Mouse (Mus musculus) cerebral cortex, adult 2 months (tissue): ENCODE results near the gene Mprip.

Source experiments
- WGBS: fragments of 180-500 bp; shearing (Covaris S2); methylation state at CpG from one replicate; pipeline ENCODE4 v1.1.7; 2018; 5-methylcytosine and 5-hydroxymethylcytosine counted together

Gene Mprip

DNA sequence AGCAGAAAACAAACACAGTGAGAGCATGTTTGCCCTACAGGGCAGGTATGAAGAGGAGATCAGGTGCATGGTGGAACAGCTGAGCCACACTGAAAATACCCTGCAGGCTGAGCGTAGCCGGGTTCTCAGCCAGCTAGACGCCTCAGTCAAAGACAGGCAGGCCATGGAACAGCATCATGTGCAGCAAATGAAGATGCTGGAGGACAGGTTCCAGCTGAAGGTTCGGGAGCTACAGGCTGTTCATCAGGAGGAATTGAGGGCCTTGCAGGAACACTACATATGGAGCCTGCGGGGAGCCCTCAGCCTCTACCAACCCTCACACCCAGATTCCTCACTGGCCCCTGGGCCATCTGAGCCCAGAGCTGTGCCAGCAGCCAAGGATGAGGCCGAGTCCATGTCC lies 99.7 kb downstream of the Mprip start:
- 86% methylated on average over 6 of the region's 6 CpGs for WGBS

- 43% methylated on average over 2 of the region's 2 CpGs for WGBS
Observed at GRCm38 (mm10) chr11:59769307-59769706, 108.2 kb downstream of the Mprip start.

DNA sequence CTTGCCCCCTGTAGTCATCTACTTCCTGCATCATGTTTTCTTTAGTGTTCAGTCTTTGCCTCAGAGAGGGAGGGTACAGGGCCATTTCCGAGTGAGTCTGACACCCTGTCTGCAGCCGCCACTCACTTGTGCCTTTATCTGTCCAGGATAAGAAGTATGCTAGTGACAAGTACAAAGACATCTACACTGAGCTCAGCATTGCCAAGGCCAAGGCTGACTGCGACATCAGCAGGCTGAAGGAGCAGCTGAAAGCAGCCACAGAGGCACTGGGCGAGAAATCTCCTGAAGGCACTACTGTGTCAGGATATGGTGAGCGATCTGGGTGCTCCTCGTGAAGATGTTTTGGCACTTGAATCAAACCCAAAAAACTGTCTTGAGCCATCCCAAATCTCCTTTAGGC lies 108.6 kb downstream of the Mprip start:
- 62% methylated on average over 6 of the region's 6 CpGs for WGBS

DNA sequence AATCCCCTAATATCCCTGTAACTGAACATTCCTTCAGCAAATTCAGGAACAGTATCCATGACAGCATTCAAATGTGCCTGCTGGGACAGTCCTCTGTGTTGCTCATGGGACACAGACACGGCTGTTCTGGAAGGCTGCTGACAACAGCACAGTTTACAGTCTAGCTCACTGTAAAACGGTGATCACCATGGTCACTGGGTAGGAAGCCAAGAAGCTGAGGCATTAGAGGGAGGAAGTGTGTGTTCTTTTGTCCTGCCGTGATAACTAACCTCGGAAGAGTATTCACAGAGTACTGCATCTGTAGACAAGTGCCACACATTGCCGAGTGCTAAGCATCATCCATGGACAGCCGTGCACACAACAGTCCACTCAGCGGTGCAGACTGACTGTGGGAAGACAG lies 109.6 kb downstream of the Mprip start:
- WGBS, result 57% methylated on average over 7 of the region's 7 CpGs

GRCm38 (mm10) chr11:59772291-59772690 lies 111.2 kb downstream of the Mprip start:
- 89% methylated on average over 2 of the region's 2 CpGs for WGBS

DNA sequence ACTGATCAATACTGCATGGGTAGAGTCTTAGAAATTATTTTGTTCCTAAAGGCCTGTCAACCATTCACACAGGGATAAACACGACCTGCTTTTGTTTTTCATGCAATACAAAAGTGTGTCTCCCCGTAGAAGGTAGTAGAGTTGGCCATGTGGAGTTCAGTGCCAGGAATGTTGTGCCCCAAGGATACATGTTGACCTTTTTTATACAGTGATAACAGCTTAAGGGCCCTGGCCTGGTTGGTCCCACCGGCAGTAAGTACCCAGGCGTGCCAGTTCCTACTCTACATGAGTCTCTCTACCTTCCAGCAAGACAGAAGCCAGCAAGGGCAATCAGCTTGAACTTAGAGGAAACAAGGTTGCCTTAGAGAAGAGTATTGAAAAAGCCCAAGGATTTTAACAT lies 111.8 kb downstream of the Mprip start:
- 90% methylated on average over 4 of the region's 4 CpGs for WGBS

DNA sequence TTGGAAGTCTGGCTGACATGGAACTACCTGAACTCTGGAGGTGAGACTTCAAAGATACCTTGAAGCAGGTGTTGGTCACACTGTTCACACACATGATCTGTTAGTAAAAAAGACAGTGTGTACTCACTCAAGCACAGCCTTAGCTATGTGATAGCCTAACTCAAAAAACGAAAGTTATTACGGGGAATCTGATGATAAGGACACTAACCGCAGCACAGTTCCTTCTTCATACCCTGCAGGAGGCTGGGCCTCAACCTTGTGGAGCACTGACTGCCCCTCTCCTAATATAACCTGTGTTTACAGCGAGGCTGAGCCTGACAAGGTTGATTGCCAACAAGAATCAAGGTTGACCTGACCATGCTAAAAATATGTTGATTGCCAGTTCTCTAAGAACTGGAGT lies 113.4 kb downstream of the Mprip start:
- WGBS, result 95% methylated on average over 4 of the region's 4 CpGs

GRCm38 (mm10) chr11:59775435-59776148 lies 114.5 kb downstream of the Mprip start:
- 80% methylated on average over 13 of the region's 13 CpGs for WGBS

DNA sequence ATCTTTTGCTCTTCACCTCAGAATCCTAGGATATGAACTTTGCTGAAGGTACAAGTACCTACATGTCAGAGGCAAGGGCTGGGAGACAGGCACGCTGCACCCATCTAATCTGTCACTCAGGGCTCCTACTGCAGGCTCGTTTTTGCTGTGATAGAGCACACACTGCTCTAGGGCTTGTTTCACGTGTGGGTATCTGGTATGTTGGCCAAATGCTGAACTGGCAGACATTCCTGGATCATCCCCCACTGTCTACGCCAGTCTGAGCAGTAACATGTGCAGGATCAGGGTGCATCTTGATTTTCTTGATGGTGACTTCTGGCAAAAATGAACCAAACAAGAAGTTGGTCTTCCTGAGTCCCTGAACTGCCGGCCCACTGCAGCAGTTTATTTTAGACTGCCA lies 116.2 kb downstream of the Mprip start:
- WGBS, result 61% methylated on average over 5 of the region's 5 CpGs

DNA sequence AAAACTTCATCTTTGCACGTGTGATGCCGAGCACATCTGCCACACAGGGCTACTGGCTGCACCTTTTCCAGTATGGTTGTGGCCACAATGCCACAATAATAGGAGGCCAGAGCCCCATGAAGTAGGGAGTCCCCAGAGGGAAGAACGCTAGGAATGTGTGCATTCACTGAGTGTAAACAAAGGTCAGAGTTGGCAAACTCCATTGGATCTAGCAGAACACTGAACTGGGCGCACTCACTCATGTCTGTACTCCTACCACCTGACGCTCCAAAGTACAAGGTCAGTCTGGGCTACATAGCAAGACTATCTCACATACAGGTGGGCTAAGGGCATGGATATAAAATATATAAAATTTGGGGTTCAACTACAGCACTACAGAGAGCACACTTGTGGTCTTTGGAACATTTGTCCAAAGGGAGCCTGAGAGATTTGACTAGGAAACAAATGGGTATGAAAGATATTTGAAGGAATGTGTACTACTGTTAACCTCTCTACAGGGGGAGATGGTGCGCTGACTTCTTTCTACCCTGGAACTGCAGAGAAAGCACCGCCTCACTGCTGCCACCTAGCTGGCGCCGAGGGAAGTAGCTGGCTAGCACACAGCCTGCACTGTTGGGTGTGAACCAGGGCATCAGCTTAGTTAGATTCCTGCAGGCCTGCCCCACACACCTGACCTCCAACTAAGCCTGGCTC lies 117.2 kb downstream of the Mprip start:
- WGBS, result 55% methylated on average over 9 of the region's 9 CpGs

DNA sequence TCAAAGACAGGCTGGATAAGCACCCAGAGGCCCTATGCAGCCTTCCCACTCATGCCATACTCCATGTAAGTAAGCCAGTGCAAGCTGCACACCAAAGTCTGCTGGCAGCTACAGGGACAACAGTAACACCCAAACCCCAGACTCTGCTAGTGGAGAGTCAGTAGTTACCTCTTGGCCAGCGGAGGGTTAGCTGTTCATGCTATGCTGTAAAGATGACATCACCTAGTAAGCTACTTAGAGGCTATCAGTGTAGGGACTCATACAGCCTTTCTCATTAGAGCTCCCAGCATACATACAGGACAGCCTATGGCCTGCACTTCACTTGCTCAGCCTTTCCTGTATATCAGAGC lies 117.7 kb downstream of the Mprip start:
- 88% methylated on average over 1 of the region's 1 CpGs for WGBS

GRCm38 (mm10) chr11:59779406-59779805 lies 118.3 kb downstream of the Mprip start:
- WGBS, result 81% methylated on average over 4 of the region's 4 CpGs

DNA sequence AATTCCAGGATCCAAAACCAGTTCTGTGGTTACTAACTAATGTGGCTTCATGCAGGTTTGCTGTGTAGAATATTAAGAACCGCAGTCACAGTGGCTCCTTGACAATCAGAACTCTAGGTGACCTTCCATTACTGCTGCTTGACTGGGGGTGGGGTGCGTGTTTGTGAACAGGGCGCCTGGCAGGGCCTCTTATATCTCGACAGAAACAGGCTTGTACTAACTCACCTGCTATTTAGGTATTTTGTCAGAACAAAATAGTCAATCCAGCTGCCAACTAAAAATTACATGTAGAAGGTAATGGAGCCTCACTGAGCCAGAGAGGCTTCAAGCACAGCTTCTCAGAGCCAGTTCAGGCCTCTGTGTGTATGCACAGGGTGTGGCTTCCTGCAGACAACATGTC lies 119.1 kb downstream of the Mprip start:
- WGBS, result 83% methylated on average over 4 of the region's 4 CpGs

DNA sequence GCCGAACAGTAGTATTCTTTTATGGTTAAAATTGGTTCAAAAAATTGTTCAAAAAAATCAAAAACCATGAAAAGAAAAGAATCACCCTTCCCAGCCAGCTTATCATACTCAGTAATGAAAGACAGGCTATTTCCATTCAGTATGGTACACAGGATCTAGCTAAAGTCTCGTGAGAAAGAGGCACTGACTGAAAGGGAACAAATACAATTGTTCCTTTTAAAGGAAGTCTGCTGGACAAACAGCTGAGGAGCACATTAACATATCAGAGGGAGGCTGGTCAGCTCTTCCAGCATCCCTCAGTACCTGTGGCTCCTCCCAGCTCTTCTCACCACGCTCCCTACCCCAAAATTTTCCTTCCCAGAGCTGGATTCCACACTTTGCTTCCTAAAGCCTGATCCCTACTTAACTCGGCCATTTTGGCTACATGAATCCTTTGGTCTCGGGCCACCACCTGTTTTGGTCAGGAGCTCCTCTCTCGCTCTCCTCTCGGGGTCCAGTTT lies 121.0 kb downstream of the Mprip start:
- WGBS, result 55% methylated on average over 7 of the region's 7 CpGs

DNA sequence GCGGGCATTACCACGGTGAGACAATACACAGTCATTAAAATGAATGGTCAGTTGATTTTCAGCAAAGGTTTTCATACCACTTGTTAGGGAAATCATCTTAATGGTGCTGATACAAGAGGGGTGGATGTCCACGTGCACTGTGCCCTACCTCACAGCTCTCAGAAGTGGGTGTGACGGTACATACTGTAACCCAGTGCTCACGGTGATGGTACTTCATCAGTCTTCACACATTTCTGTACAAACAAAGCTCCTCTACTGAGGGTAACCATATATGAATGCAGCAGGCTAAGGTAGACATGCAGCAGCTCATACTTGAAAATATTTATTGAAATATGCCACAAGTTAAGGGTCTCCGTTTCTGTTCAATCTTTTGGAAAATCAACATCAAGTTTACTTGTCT lies 122.5 kb downstream of the Mprip start:
- WGBS, result 74% methylated on average over 6 of the region's 6 CpGs

DNA sequence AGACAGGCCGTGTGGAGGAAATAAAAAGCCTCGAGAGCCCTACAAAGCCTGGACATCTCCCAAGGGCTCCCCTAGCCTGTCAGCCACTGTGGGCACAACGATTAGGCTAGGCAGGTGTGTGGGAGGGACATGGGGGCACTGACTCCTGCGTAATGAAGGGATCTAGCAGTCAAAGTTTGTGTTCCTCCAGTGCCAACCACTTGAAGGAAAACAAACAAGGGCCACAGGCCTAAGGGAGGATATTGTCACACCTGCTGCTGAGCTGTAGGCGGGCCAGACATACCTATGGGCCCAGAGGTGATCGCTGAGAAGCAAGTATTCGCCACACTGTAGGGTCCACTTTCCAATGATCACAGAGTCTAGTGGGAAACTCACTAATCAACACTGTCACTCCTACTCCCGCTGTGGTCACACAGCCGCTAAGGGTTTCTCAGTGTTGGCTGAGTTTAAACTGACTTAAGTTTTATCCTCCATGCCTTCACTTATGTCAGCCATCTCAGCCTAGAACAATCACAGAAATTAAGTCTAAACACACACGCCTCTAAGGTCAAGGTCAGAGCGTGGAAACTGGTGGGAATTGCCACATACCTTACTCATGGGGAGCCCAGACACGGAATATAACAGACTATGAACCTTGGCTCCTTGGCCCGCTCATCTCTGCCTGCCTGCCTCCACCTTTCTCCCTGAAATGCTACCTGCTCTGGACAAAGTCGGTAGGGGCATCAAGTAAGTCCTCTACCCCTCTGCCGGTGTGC lies 125.5 kb downstream of the Mprip start:
- WGBS, result 57% methylated on average over 15 of the region's 15 CpGs

GRCm38 (mm10) chr11:59787199-59787781 lies 126.2 kb downstream of the Mprip start, which contains the start of gene Pld6:
Gene Pld6 (minus strand): TSS chr11:59787645.
- WGBS, result 2% methylated on average over 51 of the region's 51 CpGs

DNA sequence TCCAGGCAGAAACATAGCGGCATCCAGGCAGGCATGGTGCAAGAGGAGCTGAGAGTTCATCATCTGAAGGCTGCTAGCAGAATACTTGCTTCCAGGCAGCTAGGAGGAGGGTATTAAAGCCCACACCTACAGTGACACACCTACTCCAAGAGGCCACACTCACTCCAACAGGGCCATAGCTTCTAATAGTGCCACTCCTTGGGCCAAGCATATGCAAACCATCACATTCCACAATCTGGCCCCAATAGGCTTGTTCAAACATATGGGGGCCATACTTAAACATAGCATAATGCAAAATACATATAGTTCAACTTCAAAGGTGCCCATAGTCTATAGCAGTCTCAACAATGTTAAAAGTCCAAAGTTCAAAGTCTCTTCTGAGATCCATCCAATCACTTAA lies 128.2 kb downstream of the Mprip start:
- 100% methylated on average over 1 of the region's 1 CpGs for WGBS

GRCm38 (mm10) chr11:59793390-59793789 lies 132.3 kb downstream of the Mprip start:
- 86% methylated on average over 6 of the region's 6 CpGs for WGBS

- 92% methylated on average over 10 of the region's 10 CpGs for WGBS
Observed at GRCm38 (mm10) chr11:59800412-59800811, 139.3 kb downstream of the Mprip start.

DNA sequence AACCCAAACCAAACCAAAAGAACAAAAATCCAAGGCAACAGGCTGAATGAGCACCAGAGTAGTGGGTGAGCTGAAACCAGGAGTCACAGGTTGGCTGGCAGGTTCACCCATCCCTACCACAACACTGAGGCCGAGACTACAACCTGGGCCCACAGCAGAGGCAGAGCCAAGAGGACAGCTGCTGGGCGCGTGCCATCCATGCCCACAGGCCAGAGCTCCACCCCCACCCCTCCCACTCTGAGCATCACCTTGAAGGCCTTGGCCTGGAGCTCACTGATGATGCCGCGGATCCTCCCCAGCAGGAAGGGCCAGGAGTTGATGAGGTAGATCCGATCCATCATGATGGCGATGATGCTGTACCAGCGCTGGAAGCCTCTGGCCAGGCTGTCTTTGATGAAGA lies 140.8 kb downstream of the Mprip start:
- 96% methylated on average over 8 of the region's 8 CpGs for WGBS

GRCm38 (mm10) chr11:59803516-59803915 lies 142.4 kb downstream of the Mprip start:
- WGBS, result 93% methylated on average over 14 of the region's 14 CpGs
